Mouse (Mus musculus): ENCODE measurements around the gene Mrpl44.

Gene Mrpl44

DNA sequence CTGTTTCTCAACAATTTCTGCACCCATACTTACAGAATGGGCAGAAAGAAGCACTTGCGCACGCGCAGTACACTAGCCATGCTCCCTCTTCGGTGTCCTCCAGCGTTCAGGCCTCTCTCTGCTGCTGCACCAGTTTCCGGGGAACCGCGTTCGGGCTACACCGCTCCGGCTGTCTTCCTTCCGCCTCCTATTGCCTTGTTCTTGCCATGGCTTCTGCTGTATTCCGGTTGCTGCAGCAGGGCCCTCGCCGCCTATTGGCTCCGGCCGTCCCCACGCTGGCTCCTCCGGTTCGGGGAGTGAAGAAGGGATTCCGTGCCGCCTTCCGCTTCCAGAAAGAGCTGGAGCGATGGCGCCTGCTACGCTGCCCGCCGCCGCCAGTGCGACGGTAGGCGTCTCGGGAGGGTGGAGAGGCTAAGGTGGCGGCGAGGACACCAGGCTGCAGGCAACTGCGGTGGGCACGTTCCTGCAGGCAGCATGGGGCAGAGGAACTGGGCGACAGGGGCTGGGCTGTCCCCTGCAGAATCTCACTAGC is at the start of gene Mrpl44, which contains the start of gene Wdfy1:
Gene Mrpl44 (plus strand): TSS at position 92 of the 532 bp plus-strand sequence.
Gene Wdfy1 (minus strand): TSS at position 217 of the 532 bp plus-strand sequence.
- peak; percentile 97 for DNase-seq (ENCODE audit: low read depth, low spot score)

DNA sequence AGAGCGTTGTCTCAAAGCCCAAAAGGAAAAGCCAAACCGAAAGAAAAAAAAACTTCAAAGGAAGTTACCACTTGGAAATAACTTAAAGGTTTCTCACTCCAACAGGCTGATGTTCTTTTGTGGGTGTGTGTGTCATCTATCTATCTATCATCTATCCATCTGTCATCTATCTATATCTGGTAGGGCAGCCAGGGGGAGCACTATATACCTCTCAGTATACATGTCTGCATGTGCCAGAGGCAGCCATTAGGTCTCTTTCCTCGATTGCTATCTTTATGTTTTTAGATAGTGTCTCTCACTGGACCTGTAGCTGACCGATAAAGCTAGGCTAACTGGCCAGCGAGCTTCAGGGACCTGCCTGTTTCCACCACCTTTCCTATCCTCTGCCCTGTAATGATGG is 41.0 kb upstream of the Mrpl44 start:
- DNase-seq (ENCODE audit: low read depth, low spot score): no peak

DNA sequence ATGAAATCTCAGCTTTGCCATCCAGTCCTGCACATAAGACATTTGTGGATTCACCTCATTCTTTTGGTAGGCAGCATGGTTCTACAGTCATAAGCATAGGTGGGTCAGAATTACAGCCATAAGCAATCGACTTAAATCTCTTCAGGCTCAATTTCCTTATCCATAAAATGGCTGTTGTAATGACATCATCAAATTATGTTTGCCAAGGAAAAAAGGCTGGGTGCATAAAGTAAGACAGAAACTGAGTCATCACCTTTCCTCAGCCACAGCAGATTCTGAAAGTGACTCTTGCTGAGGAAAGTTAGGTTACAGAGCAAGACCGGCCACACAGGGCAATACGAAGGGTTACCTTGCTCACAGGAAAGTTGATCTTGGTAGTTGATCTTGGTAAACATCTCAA is 39.4 kb upstream of the Mrpl44 start:
- peak; percentile 52 for DNase-seq (ENCODE audit: low read depth, low spot score)

DNA sequence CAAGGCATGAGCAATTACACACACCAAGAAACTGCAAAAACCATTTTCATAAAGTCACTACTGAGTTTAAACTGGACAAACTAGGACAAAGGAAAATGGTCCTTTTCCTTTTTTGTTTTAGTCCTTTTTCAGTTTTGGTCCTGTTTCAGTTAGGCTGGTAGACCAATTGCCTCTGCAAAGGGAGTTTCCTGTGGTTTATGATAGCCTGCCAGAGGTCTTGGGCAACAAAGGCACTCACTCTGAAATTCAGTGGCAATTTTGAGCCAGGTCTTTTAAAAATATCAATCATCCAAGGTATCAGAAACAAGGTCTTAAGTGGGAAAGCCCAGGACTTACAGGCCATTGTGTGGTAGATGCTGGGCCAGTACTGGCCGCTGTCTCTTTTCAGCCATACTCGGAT is 36.1 kb upstream of the Mrpl44 start:
- DNase-seq (ENCODE audit: low read depth, low spot score): peak; percentile 51

DNA sequence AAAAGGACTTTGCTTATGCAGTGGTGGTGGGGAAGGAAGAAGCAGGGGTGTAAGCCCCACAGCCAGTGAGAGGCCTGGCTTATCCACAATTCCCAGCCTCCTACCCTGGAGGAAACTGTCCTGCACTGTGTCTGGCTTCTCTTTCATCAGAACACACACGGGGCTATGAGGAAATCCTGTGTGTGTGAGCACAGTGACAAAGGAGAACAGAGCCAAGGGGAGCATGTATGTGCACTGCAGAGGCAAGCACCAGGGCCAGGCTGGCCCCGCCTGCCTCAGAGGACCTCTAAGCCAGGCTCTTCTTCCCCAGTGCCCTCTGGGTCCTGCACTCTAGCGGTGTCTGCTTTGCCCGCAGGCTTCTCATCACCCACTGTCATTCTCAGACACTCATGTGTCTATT is 34.8 kb upstream of the Mrpl44 start:
- DNase-seq (ENCODE audit: low read depth, low spot score): no peak

DNA sequence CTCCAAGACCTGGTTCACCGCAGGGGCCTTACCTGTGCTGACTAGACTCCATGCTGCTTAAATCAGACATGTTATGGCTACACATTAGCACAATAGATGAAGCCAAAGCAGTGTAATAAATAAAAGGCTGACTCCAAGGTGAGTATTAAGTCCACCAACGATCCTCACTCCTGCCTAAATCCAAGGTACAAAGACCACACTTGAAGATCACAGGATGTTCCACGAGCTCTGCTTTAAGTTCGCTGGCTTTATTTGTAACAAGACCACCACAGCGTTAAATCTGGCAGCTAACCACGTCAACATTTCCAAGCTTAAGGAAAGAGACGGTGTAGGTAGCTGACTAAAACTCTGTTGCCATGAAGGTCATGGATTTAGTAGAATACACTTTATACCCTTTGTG is 32.9 kb upstream of the Mrpl44 start:
- DNase-seq (ENCODE audit: low read depth, low spot score): no peak

DNA sequence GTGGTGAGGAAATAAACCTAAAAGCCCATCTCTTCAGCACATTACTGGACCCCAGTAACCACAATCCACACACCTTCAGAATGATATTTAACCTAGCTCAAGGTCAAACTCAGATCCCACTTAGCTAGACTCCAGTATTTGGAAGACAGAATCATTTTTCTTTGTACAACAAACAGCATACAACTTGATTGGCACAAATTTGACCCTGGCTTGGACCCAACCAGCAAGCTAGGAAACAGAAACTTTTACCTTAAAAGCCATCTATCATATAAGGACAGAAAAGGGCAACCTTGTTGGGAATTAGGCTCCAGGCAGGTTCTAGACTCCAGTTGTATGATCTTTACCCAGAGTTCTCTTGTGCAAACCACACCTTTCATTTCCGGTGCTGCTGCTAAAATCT is 32.4 kb upstream of the Mrpl44 start:
- no peak for DNase-seq (ENCODE audit: low read depth, low spot score)

DNA sequence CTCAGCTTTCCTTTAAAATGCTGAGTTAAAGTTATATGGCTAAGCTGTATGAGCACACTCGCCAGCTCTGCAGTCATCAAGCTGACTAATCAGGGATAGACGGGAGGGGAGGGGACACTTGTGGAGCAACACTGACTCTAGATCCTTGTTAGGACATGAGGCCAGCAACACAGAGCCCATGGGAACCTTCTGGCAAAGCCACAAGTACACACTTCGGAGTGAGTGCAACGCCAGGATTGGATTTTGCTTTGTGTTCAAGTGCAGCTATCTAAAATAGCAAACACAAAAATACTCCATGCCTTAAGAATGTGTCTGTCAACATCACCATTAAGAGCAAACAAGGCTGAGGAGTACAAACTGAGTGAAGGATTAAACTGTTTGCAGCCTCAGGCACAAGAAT is 29.8 kb upstream of the Mrpl44 start:
- DNase-seq (ENCODE audit: low read depth, low spot score): peak; percentile 65

DNA sequence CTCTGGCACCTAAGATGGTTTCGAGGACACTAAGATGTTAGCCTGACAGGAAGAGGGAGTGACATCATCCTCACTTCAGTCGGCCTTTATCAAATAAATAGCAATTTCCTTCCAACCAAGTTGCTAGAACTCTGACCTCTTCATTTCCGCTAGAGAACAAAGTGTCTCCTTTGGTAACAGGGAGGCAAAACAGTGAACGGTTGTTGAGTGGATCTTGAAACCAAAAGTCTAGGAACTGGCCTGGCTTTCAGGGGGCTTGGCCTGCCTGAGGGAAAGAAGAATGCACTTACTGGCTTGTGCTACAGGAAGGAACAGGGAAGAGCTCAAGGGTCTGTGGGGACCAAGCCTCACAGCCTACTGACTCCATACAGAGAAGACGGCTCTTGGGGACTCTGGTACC is 24.6 kb upstream of the Mrpl44 start:
- no peak for DNase-seq (ENCODE audit: low read depth, low spot score)

DNA sequence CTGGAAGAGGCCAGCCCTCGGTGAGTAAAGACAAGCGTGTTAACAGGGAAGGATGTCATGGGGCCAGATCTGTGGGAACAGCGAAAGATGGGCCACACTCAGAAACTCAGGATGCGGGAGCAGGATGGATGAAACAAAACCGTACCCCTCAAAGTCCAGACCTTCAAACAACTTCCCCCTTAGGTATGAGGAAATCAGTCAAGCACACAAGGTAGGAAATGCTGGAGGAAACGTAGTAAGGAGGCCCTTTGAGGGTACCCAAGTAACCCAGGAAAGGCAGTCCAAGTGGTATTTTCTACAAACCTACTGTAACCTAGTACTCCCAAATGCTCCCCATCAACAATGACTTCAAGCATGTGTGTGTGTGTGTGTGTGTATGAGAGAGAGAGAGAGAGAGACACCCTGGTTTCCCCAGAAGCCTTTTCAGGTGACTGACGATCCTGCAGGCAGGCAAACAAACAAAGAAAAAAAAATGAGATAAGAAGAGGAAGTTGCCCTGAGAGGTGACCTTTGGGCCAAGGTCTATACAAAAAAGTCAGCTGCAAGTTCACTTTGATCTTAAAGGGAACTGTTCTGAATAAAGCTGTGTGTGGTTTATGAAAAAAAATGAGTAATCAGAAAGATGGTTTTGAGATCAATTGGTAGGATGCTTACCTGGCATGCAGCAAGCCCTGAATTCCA is 23.7 kb upstream of the Mrpl44 start:
- DNase-seq (ENCODE audit: low read depth, low spot score): no peak

DNA sequence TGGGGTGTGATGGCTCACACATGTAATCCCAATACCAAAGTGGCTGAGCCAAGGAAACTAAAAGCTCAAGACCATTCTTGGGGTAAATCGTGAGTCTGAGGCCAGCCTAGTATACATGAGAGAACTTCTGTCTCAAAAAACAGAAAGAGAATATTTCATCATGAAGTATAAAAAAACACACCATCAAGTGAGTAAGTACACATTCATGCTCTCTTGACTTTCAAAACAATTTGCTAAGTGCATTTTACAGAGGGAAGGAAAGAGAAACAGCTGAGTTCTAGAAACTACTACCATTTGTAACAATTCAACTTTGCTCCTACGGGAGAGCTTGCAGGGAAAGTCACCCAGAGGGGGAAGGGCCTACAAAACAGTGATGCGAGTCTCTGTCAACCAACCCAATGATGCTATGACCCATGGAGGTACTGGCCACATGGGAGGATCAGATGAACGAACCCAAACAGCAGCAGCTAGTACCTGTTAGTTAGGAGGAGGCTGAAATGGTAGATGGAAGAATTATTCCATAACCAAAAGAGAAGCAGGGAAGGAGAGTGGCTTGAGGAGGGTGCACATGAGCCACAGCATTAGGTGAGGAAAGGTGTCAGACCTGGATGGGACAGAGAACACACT is 23.0 kb upstream of the Mrpl44 start:
- DNase-seq (ENCODE audit: low read depth, low spot score): no peak

DNA sequence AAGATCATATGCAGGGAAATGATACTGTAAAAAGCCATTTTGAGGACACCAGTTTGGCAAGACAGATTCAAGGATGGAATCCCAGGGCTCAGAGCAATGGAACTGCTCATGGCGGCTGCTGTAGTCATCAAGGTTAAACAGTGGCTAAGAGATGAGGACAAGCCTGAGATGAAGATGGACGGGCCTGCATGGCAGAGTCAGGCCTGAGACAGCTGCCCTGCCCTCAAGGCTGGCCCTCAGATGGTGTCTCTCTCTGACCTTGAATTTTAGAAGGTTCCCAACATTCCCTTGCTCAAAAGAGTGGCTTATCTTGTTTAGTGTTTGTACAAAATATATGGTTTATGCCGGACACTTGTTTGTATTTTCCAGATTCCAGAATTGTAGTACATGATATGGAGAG is 22.4 kb upstream of the Mrpl44 start:
- no peak for DNase-seq (ENCODE audit: low read depth, low spot score)

DNA sequence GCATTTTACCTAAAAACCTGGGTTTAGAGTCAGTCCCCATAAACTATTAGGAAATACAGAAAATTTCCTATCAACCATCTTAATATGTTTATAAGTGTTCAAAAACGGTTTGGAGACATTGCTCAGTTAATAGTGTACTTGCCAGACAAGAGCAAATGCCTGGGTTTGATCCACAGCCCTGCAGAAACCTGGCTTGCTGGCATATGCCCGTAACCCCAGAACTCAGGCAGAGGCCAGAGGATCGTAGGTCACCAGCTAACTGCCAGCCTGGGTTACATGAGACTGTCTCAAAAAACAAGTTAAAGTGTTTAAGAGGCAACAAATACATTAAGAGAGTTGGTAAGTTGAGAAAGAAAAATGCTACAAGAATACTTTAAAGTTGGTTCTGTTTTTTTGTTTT is 20.9 kb upstream of the Mrpl44 start:
- DNase-seq (ENCODE audit: low read depth, low spot score): no peak

DNA sequence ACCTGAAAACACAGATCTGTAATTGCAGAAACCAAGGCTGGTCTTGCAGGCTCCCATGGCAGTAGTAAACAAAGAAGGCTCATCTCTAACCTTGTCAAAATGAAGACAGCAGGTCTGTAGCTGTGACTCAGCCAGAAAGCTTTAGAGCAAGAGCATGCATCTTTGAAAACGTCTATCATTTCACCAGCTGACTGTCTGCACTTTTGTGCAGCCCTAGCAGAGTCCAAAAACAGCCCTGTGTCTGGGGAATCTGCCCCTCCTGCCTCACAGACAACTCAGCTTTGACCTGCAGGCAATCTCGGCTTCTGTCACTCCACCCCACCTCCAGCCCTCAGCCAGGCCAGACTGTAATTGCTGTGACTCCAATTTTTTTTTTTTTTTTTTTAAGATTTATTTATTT is 20.4 kb upstream of the Mrpl44 start:
- peak; percentile 40 for DNase-seq (ENCODE audit: low read depth, low spot score)

DNA sequence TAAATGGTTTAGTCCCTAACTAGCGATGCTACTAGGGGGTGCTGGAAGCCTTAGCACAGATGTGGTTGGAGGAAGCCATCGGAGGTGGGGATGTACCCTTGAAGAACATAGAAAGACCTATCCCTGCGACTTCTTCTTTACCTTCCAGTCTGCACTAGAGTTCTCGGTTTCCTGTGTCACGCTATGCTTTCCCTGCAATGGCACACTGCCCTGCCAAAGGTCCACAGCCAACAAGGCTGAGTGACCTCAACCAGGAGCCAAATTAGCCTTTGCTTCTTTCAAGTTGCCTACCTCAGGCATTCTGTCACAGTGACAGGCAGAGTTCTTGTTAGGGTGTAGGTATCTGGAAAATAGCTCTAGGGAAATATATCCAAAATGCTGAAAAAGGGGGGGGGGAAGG is 19.4 kb upstream of the Mrpl44 start:
- no peak for DNase-seq (ENCODE audit: low read depth, low spot score)

DNA sequence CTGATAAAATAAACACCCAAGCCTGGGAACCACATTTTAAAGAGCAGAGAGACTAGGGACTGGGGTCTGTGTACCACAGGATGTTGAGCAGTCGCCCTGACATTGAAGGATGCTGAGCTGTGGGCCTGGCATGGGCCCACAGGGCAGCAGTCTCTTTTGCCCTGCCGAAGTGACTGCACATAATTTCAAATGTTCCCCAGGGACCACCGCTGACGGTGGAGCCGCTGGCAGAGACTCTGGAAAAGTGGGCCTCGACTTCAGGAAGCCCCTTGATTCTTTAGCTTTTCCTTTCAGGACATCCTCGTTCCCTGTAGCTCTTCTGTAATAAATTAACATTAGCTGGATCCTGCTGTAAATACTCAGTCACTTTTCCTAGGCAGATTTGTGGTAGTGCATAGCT is 18.7 kb upstream of the Mrpl44 start:
- DNase-seq (ENCODE audit: low read depth, low spot score): no peak

DNA sequence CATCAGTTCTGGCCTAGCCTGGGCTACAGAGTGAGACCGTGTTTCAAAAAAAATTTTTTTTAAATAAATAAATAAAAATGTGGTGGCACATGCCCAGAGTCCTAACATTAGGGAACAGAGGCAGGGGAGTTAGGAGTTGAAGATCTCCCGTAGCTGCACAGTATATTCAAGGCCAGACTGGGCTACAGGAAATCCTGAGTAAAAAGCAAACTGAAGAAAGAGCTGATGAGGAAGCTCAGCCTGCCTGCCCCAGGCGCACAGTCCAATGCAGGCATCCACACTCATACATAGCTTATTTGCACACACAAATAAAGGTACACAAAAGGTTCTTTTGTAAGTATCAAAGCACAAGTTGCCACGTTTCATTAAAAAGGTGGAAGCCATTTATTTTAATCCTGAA is 18.2 kb upstream of the Mrpl44 start:
- DNase-seq (ENCODE audit: low read depth, low spot score): no peak

DNA sequence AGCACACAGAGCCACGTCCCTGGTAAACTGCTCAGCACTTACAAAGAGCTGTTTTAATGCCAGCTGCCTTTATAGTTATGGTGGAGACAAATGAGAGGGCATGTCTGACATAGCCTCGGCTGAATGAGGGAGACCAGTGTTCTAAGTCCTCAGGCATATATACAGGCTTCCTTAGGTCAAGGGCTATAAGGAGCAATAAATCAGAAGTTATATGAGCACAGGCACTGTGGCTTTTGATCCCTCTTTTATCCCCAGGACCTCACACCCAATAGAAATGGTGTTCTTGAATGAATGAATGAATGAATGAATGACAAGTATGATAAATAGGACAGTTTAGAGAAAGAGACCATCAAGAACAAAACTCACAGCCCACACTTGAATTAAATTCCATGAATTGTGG is 16.8 kb upstream of the Mrpl44 start:
- no peak for DNase-seq (ENCODE audit: low read depth, low spot score)

DNA sequence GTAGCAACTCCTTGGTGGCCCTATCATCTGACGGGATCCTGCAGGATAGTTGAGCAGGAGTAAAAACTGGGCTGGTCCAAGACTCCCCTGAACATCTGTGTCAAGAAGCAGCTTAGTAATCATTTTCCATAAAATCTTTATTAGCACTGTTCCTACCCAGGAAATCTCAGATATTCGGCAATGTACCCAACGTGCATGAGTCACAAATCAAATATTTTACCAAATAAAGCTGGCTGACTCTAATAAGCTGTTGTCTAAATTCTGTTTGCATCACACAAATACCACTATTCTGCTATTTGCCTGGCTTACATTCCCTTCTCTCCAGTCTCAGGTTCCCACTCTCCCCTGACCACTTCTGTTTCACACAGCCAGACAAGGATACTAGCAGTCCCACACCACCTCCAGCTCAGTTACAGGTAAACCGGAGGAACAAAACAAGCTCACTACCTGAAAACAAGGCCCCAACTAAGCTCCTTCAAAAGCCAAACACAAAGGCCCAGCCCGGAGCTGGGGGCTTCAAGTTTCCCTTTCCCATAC is 16.3 kb upstream of the Mrpl44 start:
- DNase-seq (ENCODE audit: low read depth, low spot score): peak; percentile 67

DNA sequence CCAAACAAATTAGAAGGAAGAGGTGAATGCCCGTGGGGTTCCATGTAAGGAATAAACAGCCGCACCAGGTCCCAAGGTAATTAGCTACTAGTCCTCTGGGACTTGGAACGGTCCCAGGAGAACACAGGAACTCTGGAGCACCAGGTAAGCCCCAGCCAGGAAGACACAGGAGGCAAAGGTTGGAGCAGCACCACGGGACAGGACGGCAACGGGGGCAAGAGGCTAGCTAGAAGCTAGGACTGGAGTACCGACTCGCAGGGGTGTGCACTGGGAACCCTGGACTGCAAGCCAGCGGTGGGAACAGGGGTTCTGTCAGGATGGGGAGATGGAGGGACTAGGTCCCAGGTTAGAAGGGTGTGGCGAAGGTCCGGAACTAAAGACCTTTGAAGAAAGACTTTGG is 15.2 kb upstream of the Mrpl44 start:
- DNase-seq (ENCODE audit: low read depth, low spot score): peak; percentile 35

DNA sequence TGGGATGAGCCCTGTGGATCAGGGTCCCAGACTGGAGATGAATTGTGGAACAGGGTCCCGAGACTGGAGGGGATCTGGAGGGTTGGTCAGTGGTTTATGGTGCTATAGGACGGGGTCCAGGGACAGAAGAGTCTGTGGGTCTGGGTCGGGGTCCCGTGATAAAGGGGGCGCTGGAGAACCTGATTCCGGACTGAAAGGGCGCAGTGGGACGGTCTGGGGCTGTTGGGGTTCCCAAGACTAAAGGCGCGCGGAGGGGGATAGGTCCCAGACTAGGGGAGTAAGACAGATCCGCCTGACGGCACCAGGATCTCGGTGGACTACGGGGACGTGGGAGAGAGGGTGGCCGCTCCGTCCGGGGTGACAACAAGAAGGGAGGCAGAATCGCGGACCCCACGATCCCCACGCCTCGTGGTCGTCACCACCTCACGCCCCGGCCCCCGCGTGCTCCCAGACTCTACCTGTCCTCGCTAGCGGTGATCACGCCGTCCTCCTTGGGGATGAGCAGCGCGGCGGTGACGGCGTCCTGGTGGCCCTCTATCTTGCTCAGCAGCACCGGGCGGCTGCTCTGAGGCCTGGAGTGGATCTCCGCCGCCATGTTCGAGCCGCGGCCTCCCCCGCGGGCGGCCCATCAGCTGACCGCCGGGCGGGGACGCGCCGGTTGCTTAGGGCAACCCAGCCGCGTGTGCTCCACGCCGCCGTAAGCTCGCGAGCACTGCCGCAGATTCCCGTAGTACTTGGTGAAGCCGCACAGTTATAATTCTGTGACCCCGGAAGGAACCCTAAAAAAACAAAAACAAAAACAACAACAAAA is 14.5 kb upstream of the Mrpl44 start:
- peak; percentile 79 for DNase-seq (ENCODE audit: low read depth, low spot score)

DNA sequence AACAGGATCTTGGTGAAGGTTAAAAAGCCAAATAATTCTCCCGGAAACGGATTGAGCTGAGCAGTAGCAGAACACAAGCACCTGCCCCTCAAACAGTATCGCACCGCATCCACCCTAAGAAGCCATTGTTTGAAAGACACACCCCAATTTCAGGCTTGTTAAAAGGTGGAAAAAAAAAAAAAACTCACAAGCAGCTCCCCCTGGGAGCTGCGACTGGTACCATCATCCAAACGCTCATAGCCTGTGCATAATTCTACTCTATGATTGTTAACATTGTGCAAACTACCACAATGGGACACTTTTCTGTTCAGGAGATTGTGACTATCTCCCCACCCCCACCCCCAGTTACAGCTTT is 13.9 kb upstream of the Mrpl44 start:
- DNase-seq (ENCODE audit: low read depth, low spot score): no peak

Data from 3T3-L1 (cell line).